Mouse (Mus musculus) limb, embryonic 14.5 days (tissue): ENCODE data around the gene Ap3d1. TPM values are rescaled to one million over a fixed set of nuclear protein-coding genes. Genes with fewer than 3 reads are reported as not detected.

ENCODE experiments used
- ATAC-seq: fragments of 200-750 bp; cut with Nextera tagmentation; 2 replicates; pipeline ENCODE4 v1.8.0; 2017; ENCODE audit warnings: low read depth, moderate number of reproducible peaks, moderate TSS enrichment; ENCODE audit not compliant: low FRiP score
- DNase-seq: peaks from one replicate; pipeline ENCODE4 v3.0.0-alpha.2; 2015; ENCODE audit warnings: low spot score
- H3K27ac ChIP-seq: fragments of 300-500 bp; sonication (generic); replicated peaks from 2 replicates; pipeline ENCODE4 v1.5.1; 2014; ENCODE audit warnings: low read depth, mild to moderate bottlenecking, low read length, moderate library complexity, mixed read lengths
- H3K27me3 ChIP-seq: fragments of 300-500 bp; sonication (generic); 2 replicates; pipeline ENCODE4 v1.6.1; 2014; ENCODE audit warnings: low read length, mixed read lengths; ENCODE audit not compliant: control insufficient read depth, insufficient read depth
- H3K36me3 ChIP-seq: fragments of 300-500 bp; sonication (generic); 2 replicates; pipeline ENCODE4 v1.6.1; 2014; ENCODE audit warnings: mild to moderate bottlenecking, low read length, moderate library complexity, mixed read lengths; ENCODE audit not compliant: control insufficient read depth, insufficient read depth
- H3K4me1 ChIP-seq: fragments of 300-500 bp; sonication (generic); 2 replicates; pipeline ENCODE4 v1.6.1; 2014; ENCODE audit warnings: antibody characterized with exemption, low read length, mixed read lengths; ENCODE audit not compliant: control insufficient read depth, insufficient read depth
- H3K4me2 ChIP-seq: fragments of 300-500 bp; sonication (generic); replicated peaks from 2 replicates; pipeline ENCODE4 v1.6.1; 2014; ENCODE audit warnings: low read depth, mild to moderate bottlenecking, low read length, moderate library complexity; ENCODE audit not compliant: severe bottlenecking
- H3K4me3 ChIP-seq: fragments of 300-500 bp; sonication (generic); replicated peaks from 2 replicates; pipeline ENCODE4 v1.5.1; 2014; ENCODE audit warnings: low read length
- H3K9ac ChIP-seq: fragments of 300-500 bp; sonication (generic); 2 replicates; pipeline ENCODE4 v1.6.1; 2014; ENCODE audit warnings: mild to moderate bottlenecking, low read depth, low read length, moderate library complexity; ENCODE audit not compliant: severe bottlenecking
- H3K9me3 ChIP-seq: fragments of 300-500 bp; sonication (generic); 2 replicates; pipeline ENCODE4 v1.6.1; 2016; ENCODE audit warnings: low read length; ENCODE audit not compliant: control insufficient read depth
- POLR2A ChIP-seq: fragments of 200-500 bp; IDR thresholded peaks from 2 replicates; pipeline ENCODE4 v1.8.0; 2012; ENCODE audit warnings: inconsistent platforms, mild to moderate bottlenecking, moderate library complexity, borderline replicate concordance; ENCODE audit not compliant: insufficient read depth, insufficient read length; ENCODE audit errors: extremely low read depth
- WGBS: fragments of 180-500 bp; shearing (Covaris S2); extraction: QIAGEN DNeasy Blood & Tissue Kit; methylation state at CpG from one replicate; pipeline ENCODE4 v1.1.7; 2014; 5-methylcytosine and 5-hydroxymethylcytosine counted together
- polyA plus RNA-seq, 2 experiments: library from polyadenylated mRNA; depleted of rRNA in 1 of 2; stranded (reverse) in 1 of 2; unstranded in 1 of 2; fragments of >200 nt; fragmentation: Nextera tagmentation in 1 of 2; extraction: Ambion mirVana in 1 of 2; gene quantifications; 2 replicates each; pipeline versions ENCODE4 v1.2.1 to v1.2.3; 2012 to 2014

The Ap3d1 gene
- polyA plus RNA-seq, 2 experiments, result 75.1 to 123 TPM

- no peak for TF ChIP-seq POLR2A
- H3K4me1 ChIP-seq, result peaks cover 25% of the 10 kb centered on the region
- peak overlapping the region; percentile 96 for H3K4me2 ChIP-seq
- no peak overlapping the region for H3K27ac ChIP-seq
- ATAC-seq (no peak), DNase-seq (no peak)
- no peaks in the 10 kb centered on the region for H3K27me3 ChIP-seq
- H3K4me3 ChIP-seq, result 0 out of 2 replicates have a peak overlapping the region, but pooled peaks have one; percentile 97
- no peaks in the 10 kb centered on the region for H3K36me3 ChIP-seq
- H3K9me3 ChIP-seq, result no peaks in the 10 kb centered on the region
- 0 out of 2 replicates have a peak overlapping the region, but pooled peaks have one; percentile 93 for H3K9ac ChIP-seq
- 71% methylated on average over 4 of the region's 4 CpGs for WGBS
Observed at GRCm38 (mm10) chr10:80756967-80757366, 14.9 kb upstream of the Ap3d1 start.

- ATAC-seq, result no peak
- peaks cover 25% of the 10 kb centered on the region for H3K4me1 ChIP-seq
Observed at GRCm38 (mm10) chr10:80756509-80756908, 14.4 kb upstream of the Ap3d1 start.

GRCm38 (mm10) chr10:80756099-80756498 lies 14.0 kb upstream of the Ap3d1 start:
- Histone ChIP-seq H3K27ac (no peak overlapping the region), H3K27me3 (no peaks in the 10 kb centered on the region), H3K9me3 (no peaks in the 10 kb centered on the region)

More at GRCm38 (mm10) chr10:80756509-80756908, 14.4 kb upstream of the Ap3d1 start:
- Histone ChIP-seq H3K4me2 (peak overlapping the region; percentile 96), H3K27me3 (no peaks in the 10 kb centered on the region), H3K9me3 (no peaks in the 10 kb centered on the region), H3K9ac (peak overlapping the region; percentile 93; the same call in 1 of the 2 replicates), H3K4me3 (peak overlapping the region; percentile 97), H3K27ac (no peak overlapping the region), H3K36me3 (no peaks in the 10 kb centered on the region)
- no peak for DNase-seq
- WGBS, result 51% methylated on average over 2 of the region's 2 CpGs
- no peak for TF ChIP-seq POLR2A

GRCm38 (mm10) chr10:80755291-80756015 lies 13.4 kb upstream of the Ap3d1 start:
- H3K36me3 ChIP-seq, result no peaks in the 10 kb centered on the region
- under 1% methylated on average over 56 of the region's 75 CpGs for WGBS
- DNase-seq, result no peak
- H3K4me2 ChIP-seq, result peak overlapping the region; percentile 96
- no peak for TF ChIP-seq POLR2A
- H3K27ac ChIP-seq, result peak overlapping the region; percentile 72
- H3K9me3 ChIP-seq, result no peaks in the 10 kb centered on the region
- peaks cover 25% of the 10 kb centered on the region for H3K4me1 ChIP-seq
- ATAC-seq, result peak; percentile 20
- peak overlapping the region; percentile 93 for H3K9ac ChIP-seq
- no peaks in the 10 kb centered on the region for H3K27me3 ChIP-seq
- H3K4me3 ChIP-seq, result peak overlapping the region; percentile 97

More at GRCm38 (mm10) chr10:80756099-80756498, 14.0 kb upstream of the Ap3d1 start:
- Histone ChIP-seq H3K4me1 (peaks cover 25% of the 10 kb centered on the region), H3K4me2 (peak overlapping the region; percentile 96), H3K36me3 (no peaks in the 10 kb centered on the region), H3K4me3 (peak overlapping the region; percentile 97), H3K9ac (peak overlapping the region; percentile 93)
- ATAC-seq, result no peak
- DNase-seq, result no peak
- no peak for TF ChIP-seq POLR2A
- WGBS, result 38% methylated on average over 3 of the region's 3 CpGs

- H3K4me1 ChIP-seq, result peaks cover 25% of the 10 kb centered on the region
Observed at GRCm38 (mm10) chr10:80754594-80755290, 12.7 kb upstream of the Ap3d1 start, which contains the start of gene Dot1l. TSS of gene Dot1l (plus strand) at chr10:80755206.

More at GRCm38 (mm10) chr10:80754594-80755290, 12.7 kb upstream of the Ap3d1 start, which contains the start of gene Dot1l:
- peak within 1 kb of the TSS; percentile 97 for H3K4me3 ChIP-seq
- no peaks in the 10 kb centered on the region for H3K27me3 ChIP-seq
- H3K4me2 ChIP-seq, result peak within 1 kb of the TSS; percentile 96
- H3K9me3 ChIP-seq, result no peaks in the 10 kb centered on the region
- DNase-seq (peak; percentile 96), ATAC-seq (peak; percentile 93)
- WGBS, result 2% methylated on average over 41 of the region's 57 CpGs
- peak within 1 kb of the TSS; percentile 72 for H3K27ac ChIP-seq
- H3K36me3 ChIP-seq, result no peaks in the 10 kb centered on the region
- no peak for TF ChIP-seq POLR2A
- peak within 1 kb of the TSS; percentile 93 for H3K9ac ChIP-seq
